Mouse (Mus musculus) layer of hippocampus, postnatal 10 days (tissue): ENCODE results near the gene Fam83d. TPM values are rescaled to one million over a fixed set of nuclear protein-coding genes. Genes with fewer than 3 reads are reported as not detected.
"Not testable (repeated sequence)": the region's sequence is repeated elsewhere in the genome, so short reads cannot be mapped to it uniquely, and the experiment has no call there.

ENCODE experiments used
- DNase-seq, 2 experiments: peaks; one replicate each; pipeline ENCODE4 v3.0.0; 2021; ENCODE audit warnings: low spot score in 2 of 2
- long read RNA-seq: library from polyadenylated mRNA; stranded (forward); transcript quantifications from one replicate; pipeline ENCODE4 v2.0.0, GENCODE M21; 2023
- total RNA-seq, 2 experiments: library from RNA; stranded (reverse); gene quantifications; 2 replicates each; pipeline ENCODE4 v1.2.3; 2021

Fam83d gene
- total RNA-seq = 1 to 10 TPM; 1.5 to 2.1 TPM
- long read RNA-seq, partial matches to known transcripts = 0 of 3 reads
- long read RNA-seq, other reads (novel, unspliced or antisense) = 0 of 3 reads

DNA sequence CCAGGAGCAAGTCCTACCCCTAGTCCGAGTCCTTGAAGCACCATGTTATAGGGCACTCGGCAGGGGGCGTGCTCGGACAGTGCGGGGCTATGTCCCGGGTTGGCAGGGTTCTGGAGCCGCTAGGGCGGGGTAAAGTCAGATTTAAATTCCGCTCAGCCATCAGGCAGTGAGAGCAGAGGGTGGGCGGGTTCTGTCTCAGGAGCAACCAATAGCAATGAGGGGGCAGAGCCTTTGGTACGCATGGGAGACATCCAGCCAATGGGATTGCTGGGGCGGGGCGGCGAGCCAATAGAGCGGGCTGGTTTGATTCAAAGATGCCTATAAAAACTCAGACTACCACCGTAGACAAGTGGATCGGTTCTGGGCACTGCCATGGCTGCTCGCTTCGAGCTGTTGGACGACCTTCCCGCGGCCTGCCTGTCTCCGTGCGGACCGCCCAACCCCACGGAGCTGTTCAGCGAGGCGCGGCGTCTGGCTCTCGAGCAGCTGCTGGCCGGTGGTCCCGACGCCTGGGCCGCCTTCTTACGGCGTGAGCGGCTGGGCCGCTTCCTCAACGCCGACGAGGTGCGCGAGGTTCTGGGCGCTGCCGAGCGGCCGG, at the start of gene Fam83d:
Gene Fam83d (plus strand): TSS at position 352 of the 598 bp plus-strand sequence.
- DNase-seq = peak; percentile 97

DNA sequence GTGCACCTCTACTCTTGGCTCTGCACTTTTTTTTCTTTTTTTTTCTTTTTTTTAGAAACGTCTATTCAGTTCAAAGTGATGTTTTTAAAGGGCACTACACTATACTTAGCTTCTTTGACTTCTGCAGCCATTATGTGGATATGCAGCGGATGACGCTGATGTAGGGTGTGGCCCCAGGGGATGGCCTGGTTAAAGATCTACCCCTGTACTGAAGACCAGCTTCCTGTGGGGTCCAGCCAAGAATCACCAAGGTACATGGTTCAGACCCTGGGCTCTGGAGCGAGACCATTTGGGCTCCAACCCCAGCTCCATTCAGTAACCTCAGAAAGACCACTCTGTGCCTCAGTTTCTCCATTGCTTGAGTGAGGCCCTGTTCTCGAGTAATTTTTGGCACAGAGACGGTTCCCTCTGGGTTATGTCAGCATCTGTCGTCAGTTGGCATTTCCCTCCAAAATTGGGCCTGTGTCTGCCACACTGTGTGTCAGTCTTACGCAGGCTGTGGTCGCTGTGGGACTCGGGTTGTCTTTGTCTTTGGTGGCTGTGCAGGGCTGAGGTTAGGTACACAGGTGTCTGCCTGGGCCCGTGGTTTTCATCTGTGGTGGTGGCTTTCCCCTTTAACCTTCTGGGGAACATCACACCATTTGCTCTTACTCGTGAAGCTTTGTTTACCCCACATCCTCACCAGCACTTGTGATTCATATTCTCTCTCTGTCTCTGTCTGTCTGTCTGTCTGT, 48.9 kb upstream of the Fam83d start:
- DNase-seq = no peak

DNA sequence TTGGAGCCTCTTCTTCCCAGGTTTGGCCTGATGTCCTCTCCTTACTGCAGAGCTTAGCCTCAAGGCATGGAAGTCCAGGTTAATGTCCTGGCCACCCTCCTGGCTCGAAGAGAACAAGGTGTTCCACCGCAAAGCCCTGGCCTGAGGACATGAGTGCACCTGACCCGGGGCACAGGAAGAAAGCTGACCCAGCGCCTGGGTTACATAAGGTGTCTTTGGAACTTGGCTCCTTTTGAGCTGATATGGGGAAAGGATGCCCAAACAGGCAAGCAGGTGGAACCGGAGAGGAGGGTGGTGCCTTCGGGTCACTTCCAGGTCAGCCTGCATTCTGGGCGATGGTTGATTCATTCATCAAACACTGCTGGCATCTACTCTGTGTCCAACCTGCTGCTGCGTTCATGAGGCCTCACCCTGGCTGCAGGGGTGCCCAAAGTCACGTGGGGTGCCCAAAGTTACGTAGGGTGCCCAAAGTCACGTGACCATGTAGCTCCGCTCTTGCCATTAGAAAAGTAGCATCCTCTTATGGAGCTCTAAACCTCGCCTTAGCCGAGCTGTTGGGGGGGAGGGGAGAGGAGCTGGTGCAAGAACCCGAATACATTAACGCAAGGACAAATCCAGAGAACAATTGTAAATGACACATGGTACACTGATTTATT, 47.0 kb upstream of the Fam83d start:
- DNase-seq = no peak

DNA sequence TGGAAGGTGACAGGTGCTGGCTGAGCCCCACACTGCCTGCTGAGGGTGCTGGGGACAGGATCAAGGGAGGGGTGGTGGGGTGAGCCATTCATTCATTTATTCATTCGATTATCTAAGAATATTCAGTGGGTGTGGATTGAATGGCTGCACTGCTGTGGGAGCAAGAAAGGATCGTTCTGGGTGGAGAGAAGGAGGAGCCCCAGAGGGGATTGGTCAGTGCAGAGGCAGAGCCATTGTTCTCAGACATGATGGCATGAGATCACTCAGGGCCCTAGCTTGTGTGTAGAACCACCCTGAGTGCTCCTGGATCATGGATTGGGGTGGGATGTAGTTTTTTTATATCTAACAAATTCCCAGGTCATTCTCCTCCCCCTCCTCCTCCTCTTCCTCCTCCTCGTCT, 46.4 kb upstream of the Fam83d start:
- no peak for DNase-seq

DNA sequence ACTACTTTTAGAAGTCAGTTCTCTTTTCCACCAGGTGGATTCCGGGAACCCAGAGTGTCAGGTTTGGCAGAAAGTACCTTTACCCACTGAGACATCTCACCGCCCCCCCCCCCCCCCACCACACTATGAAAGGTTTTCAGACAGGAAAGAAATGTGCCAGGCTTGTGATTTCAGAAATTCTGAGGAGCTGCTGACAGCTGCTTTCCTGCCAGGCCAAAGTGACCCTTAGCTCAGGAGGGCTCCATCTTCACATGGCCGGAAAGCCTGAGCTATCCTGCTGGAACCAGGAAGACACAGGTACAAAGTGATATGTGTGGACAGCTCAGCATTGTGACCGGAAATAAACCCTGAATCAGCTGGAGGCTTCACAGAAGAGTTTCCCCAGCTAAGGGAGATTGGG, 45.8 kb upstream of the Fam83d start:
- DNase-seq = no peak

DNA sequence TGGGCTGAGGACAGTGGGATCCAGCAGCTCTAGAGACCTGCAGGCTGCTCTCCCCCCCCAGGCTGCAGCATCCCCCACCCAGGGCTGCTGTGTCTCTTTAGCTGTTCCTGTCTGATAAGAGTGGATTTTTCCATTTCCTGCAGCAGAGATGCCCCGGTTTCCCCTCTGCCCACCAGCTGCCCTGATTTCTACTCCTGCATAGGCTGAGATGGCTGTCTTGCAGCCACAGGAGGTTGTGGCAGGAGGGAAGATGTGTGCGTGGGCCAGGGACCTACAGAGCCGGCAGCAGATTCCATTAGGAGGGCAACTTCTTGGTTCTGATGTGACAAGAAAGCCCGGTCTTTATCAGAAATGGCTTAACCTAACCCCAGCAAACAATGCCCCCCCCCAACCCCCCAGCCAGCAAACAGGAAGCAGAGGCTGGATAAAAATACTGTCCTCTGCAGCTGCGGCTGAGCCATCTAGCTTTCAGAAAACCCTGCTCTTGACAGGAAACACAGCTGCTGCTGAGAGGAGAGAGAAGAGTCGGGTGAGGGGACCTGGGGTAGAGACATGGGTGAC, 44.8 kb upstream of the Fam83d start:
- no peak for DNase-seq

DNA sequence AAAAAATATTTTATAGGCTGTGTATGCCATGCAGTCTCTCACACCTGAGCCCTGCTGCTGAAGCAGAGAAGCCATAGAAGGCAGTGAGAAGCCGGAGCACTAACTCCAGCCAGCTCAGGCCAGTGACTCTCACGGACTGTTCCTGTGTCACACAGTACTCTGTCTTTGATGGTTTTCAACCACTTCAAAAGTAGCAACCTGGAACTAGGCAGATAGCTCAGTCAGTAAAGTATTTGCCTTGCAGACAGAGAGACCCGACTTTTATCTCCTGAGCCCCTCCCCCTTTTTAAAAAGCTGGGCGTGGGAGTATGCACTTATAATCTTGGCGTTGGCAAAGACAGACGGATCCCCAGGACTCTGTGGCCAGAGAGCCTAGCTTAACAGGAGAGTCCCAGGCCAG, 44.1 kb upstream of the Fam83d start:
- DNase-seq = no peak

DNA sequence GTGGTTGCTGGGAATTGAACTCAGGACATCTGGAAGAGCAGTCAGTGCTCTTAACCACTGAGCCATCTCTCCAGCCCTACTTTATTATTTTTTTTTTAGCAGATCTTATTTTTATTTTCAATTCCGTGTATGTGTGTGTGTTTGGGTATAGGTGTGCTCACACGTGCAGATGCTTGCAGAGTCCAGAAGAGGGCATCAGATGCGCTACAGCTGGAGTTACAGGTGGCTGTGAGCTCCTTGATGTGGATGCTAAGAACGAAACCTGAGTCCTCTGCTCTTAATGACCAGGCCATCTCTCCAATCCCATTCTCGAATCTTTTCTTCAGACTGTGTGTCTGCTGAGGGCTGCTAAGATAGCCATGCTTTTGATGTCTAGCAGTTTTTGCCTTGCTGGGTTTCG, 41.6 kb upstream of the Fam83d start:
- no peak for DNase-seq

DNA sequence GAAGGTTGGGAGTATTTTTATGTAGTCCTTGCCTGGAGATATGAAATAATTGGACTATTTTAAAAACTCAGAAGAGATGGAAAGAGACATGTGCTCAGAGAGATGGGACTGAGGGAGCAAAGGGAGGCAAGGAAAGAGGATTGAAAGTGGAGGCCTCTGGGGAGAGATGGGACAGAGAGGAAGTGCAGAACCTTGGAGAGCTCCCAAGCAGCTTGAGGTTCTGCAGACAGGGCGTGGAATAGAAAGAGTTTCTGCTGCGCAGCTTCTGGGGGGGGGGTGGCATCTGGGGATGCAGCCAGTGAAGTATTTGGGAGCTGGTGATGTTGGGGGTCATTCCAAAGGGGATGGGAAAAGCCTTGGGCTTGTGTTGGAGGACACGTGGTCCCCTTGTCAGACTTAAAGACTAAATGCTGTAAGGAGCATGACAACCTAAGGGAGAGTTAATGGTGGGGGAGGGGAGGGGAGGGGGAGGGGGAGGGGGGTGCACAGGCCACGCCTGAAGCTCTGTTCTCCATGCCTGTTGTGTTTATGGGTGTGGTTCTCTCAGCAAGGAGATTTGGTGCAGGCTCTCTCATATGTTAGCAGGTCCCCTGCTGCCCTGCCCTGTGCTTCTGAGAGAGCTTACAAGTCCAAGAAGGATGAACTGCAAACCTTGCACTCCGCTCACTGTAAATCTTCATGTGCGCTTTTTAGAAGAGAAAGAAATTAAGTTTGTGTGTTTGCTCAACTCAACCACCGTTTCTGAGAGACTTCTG, 39.7 kb upstream of the Fam83d start:
- DNase-seq = no peak

DNA sequence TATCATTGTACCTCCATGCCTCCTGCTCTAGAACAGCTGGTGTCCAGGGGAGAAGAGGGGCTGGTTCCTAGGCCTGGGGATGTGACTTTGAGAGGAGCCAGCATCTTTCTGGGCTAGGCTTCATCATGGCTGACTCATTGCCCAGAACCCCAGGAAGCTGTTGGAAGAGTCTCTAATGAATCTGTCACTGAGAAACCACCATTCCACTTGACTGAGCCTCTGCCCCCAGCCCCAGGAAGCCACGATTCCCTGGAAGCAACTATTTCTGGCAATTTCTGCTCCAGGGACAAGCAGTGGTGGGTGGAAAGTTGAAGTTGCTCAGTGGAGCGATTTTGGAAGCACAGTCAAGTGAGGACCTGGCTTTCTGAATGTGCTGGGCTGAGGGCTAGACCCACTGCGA, 37.0 kb upstream of the Fam83d start:
- no peak for DNase-seq

DNA sequence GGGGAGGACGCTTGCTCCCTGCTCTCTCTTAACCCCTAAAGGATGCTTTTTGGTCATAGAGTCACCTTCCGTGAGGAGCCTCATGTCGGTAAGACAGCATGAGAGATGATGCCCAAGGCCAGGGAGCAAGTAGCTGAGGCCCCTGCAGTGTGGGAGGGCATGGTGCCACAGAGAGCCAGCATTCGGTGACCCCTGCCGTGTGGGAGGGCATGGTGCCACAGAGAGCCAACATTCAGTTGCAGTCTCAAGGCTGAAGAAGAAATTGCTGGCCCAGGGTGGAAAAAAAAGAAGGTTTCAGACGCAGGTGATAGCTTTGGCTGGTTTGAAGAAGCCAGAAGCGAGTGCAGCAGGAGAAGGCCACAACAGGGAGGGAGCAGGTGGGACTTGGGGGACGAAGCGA, 35.4 kb upstream of the Fam83d start:
- no peak for DNase-seq

DNA sequence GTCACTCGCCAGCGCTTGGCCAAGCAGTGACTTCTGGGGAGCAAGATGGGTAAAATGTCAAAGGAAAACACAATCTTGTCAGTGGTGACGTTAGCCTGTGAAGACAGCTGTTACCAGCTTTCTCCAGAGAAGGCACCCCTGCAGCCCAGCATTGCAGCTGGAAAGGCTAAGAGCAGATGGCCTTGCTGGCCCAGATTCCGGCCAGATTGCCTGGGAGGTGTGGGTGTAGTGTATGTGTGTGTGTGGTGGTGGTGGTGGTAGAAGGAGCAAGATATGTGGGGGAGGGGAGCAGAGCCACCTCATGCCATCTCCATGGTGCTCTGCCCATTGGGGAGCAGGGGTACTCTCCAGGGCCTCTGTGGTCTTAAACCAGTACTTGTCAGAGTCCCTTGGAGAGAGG, 34.8 kb upstream of the Fam83d start:
- no peak for DNase-seq

DNA sequence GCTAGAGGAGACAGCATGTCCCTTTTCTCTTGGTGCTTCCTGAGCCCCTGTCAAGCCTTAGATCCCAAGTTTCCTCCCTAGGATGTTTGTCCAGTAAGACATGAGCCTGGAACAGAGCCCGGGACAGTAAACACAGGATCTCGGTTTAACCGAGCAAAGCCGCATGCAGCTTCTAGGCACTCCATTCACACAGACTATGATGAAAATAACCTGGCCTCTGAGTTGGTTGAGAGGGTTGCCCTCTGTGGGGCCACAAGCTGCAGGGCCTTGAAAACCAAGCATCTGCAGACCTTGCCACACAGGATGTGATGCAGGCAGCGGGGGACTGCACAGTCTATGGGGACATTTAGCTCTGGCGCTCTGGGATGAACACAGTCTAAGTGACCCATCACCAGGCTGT, 34.0 kb upstream of the Fam83d start:
- DNase-seq = no peak

DNA sequence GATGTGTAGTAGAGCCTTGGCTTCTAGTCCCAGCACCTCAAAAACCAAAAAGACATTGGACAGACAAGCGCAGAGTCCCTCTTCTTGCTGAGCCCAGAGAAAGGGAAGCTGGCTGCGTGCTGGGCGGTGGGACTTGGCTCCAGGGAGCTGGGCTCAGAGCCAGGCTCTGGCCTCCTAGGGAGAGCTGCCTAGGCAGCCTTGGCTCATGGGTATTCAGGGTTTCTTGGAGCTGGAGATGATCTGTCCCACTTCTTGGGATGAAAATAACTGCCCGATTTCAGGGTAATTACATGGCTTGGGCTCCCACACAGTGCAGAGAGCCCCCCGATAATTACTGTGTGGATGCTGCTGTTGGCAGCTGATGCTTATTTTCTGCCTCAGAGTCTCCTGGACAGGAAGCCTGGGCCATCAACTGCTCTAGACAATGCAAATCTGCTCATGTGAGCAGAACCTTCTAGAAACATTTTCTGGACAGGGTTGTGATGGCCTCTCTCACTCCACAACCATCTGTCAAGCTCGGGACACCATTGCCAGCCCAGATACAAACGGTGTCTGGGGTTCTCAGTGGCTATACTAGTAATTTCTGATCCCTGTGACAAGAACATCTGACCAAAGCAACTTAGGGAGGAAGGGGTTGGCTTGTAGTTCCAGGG, 33.3 kb upstream of the Fam83d start:
- DNase-seq = peak; percentile 46 to 69

DNA sequence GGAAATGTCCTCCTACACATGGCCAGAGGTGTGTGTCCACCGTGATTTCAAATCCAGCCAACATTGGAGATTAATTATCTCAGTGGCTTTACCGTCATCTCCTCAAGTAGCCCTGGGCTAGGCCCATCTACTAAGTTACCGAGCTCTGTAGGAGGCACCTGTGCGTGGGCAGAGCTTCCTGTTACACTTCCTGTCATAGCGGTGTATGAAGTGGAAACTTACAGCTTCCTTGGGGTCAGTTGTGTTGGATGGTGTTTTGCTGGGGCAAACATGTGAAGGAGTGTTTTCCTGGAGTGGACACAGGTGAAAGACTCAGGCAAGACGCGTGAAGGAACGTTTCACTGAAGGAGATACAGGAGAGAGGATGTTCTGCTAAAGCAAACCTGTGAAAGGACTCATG, 32.6 kb upstream of the Fam83d start:
- DNase-seq = no peak

DNA sequence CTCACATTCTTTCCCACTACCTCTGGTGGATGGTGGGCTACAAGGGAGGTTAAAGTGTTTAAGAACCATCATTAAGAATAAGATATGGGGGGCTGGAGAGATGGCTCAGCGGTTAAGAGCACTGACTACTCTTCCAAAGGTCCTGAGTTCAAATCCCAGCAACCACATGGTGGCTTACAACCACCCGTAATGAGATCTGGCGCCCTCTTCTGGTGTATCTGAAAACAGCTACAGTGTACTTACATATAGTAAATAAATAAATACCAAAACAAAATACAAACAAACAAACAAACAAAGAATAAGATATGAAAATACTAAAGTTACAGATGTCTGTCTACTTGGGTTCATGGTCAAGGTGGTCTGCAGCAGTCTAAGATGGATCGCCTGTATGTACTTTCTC, 31.6 kb upstream of the Fam83d start:
- DNase-seq = not testable (repeated sequence)

DNA sequence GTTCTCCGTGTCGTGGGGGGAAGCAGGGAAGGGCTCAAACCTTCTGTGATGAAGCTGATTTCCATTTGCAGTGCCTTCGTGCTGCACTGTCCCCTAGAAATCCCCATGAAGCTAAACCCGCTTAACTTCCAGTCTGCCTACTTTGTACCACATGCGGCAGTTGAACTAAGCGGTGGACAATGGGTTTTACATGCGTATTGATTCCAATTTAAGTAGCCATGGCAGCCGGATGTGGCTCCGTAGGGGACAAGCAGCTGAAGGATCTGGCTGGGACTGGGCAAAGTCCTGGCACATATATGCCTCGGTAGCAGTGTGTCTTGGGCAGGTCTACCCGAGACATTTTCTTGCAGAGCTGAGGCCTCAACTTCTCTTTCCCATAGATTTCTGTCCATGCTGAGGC, 29.3 kb upstream of the Fam83d start:
- no peak for DNase-seq

DNA sequence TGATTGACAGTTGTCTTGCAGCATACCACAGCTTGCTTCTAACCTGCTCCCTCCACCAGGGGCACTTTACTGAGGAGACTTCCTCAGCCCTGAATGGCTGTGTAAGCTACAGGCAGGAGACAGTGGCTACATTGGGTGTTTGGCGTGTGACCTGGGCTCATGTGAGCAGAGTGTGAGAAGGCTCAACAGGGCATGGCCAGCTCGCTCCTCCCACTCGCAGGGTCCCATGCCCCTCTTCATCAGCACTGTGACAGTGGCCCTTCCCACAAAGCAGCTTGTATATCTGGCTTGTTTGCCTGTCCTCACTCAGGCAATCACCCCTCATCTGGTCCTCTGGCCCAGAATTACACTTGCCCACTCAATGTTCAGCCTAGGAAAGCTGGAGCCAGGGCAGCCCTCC, 28.8 kb upstream of the Fam83d start:
- no peak for DNase-seq

DNA sequence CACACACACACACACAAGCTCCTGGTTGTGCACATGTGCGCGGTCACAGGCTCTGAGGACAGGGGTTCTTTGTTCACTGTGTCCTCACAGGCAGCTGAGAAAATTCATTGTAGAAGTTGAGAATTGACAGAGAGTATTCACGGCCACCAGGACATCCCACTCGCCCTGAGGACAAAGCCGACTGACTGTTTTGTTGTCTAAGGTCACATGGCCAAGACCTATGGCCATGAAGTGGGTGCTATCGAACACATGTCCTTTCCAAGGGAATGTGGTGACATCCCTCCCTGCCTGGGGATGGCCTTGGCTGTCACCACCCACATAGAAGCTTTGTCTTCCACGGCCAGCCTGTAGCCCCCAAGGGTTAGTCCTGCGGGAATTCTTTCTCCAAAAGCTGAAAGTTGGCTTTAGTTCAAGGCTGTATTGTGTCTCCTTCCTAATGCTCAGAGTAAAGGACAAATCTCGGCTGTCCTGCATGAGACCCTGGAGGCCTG, 26.8 kb upstream of the Fam83d start:
- no peak for DNase-seq

DNA sequence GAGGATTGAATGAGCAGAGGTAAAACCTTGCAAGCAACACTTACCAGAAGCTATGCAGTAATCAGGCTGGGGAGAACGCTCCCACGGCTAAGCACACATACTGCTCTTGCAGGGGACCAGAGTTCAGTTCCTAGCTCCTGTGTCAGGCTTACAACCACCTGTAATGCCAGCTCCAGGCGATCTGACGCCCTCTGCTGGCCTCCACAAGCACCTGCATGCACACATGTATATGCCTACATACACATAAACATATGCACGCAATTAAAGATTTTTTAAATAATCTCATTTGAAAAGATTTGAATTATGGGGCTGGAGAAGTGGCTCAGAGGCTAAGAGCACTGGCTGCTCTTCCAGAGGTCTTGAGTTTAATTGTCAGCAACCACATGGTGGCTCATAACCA, 25.5 kb upstream of the Fam83d start:
- DNase-seq = no peak
